Mouse (Mus musculus) limb, embryonic 15.5 days (tissue): ENCODE measurements around the gene H2-DMa. TPM values are rescaled to one million over a fixed set of nuclear protein-coding genes. Genes with fewer than 3 reads are reported as not detected.

Experiments used
- ATAC-seq: fragments of 200-750 bp; cut with Nextera tagmentation; 2 replicates; pipeline ENCODE4 v1.8.0; 2017; ENCODE audit warnings: low read depth, moderate TSS enrichment; ENCODE audit not compliant: insufficient number of reproducible peaks, low FRiP score, low TSS enrichment
- H3K27ac ChIP-seq: fragments of 300-500 bp; sonication (generic); 2 replicates; pipeline ENCODE4 v1.5.1; 2015; ENCODE audit warnings: moderate library complexity, mild to moderate bottlenecking, inconsistent platforms
- H3K27me3 ChIP-seq: fragments of 300-500 bp; sonication (generic); 2 replicates; pipeline ENCODE4 v1.6.1; 2015; ENCODE audit warnings: inconsistent platforms
- H3K36me3 ChIP-seq: fragments of 300-500 bp; sonication (generic); 2 replicates; pipeline ENCODE4 v1.6.1; 2015; ENCODE audit warnings: inconsistent platforms
- H3K4me1 ChIP-seq: fragments of 300-500 bp; sonication (generic); 2 replicates; pipeline ENCODE4 v1.6.1; 2015; ENCODE audit warnings: inconsistent platforms
- H3K4me2 ChIP-seq: fragments of 300-500 bp; sonication (generic); 2 replicates; pipeline ENCODE4 v1.6.1; 2015; ENCODE audit warnings: mild to moderate bottlenecking, inconsistent platforms
- H3K4me3 ChIP-seq: fragments of 300-500 bp; sonication (generic); 2 replicates; pipeline ENCODE4 v1.5.1; 2015; ENCODE audit warnings: mild to moderate bottlenecking, inconsistent platforms
- H3K9ac ChIP-seq: fragments of 300-500 bp; sonication (generic); 2 replicates; pipeline ENCODE4 v1.6.1; 2015; ENCODE audit warnings: inconsistent platforms
- H3K9me3 ChIP-seq: fragments of 300-500 bp; sonication (generic); 2 replicates; pipeline ENCODE4 v1.6.1; 2016; ENCODE audit warnings: inconsistent platforms
- WGBS: fragments of 180-500 bp; shearing (Covaris S2); methylation state at CpG from one replicate; pipeline ENCODE4 v1.1.7; 2015; 5-methylcytosine and 5-hydroxymethylcytosine counted together
- polyA plus RNA-seq: library from polyadenylated mRNA; unstranded; fragments of >200 nt; fragmentation: Nextera tagmentation; extraction: Ambion mirVana; gene quantifications from 2 replicates; pipeline ENCODE4 v1.2.1, GENCODE M21; 2015

The H2-DMa gene
- 13.4 and 15.2 TPM in 2 replicates for polyA plus RNA-seq

- H3K36me3 ChIP-seq = peaks cover 34% of the 10 kb centered on the region
- H3K9me3 ChIP-seq = no peaks in the 10 kb centered on the region
- peak; percentile 80 for ATAC-seq
- peak within 1 kb of the TSS; percentile 85 for H3K9ac ChIP-seq
- WGBS = under 1% methylated on average over 96 of the region's 96 CpGs
- H3K4me1 ChIP-seq = peaks cover 35% of the 10 kb centered on the region
- H3K27me3 ChIP-seq = no peaks in the 10 kb centered on the region
- H3K4me3 ChIP-seq = peak within 1 kb of the TSS; percentile 81
- H3K4me2 ChIP-seq = peak within 1 kb of the TSS; percentile 83
- H3K27ac ChIP-seq = peak within 1 kb of the TSS; percentile 99
These were observed at the start of gene H2-DMa for GRCm38 (mm10) chr17:34119249-34120179. H2-DMa (plus strand) TSS chr17:34119541.

- ATAC-seq = no peak
- Histone ChIP-seq H3K36me3 (no peaks in the 10 kb centered on the region), H3K27ac (no peak overlapping the region), H3K4me3 (no peak overlapping the region), H3K4me1 (0 out of 2 replicates have a peak, but pooled peaks cover 3% of the 10 kb centered on the region), H3K9ac (no peak overlapping the region), H3K9me3 (no peaks in the 10 kb centered on the region), H3K4me2 (no peak overlapping the region), H3K27me3 (peaks cover 21% of the 10 kb centered on the region)
- WGBS = 73% methylated on average over 5 of the region's 5 CpGs
These were observed 47.2 kb upstream of the H2-DMa start for GRCm38 (mm10) chr17:34072091-34072490.

GRCm38 (mm10) chr17:34075271-34075670, 44.1 kb upstream of the H2-DMa start:
- Histone ChIP-seq H3K4me1 (0 out of 2 replicates have a peak, but pooled peaks cover 3% of the 10 kb centered on the region), H3K27me3 (peaks cover 27% of the 10 kb centered on the region), H3K36me3 (no peaks in the 10 kb centered on the region), H3K4me2 (no peak overlapping the region), H3K4me3 (no peak overlapping the region), H3K9ac (no peak overlapping the region), H3K9me3 (no peaks in the 10 kb centered on the region), H3K27ac (no peak overlapping the region)
- 40% methylated on average over 7 of the region's 7 CpGs for WGBS
- ATAC-seq = no peak

- Histone ChIP-seq H3K4me3 (no peak overlapping the region), H3K36me3 (no peaks in the 10 kb centered on the region), H3K4me2 (no peak overlapping the region), H3K27me3 (peaks cover 29% of the 10 kb centered on the region), H3K4me1 (0 out of 2 replicates have a peak, but pooled peaks cover 3% of the 10 kb centered on the region), H3K9ac (no peak overlapping the region), H3K27ac (no peak overlapping the region), H3K9me3 (no peaks in the 10 kb centered on the region)
- whole genome bisulfite sequencing = under 1% methylated on average over 9 of the region's 9 CpGs
- no peak for ATAC-seq
These were observed 41.8 kb upstream of the H2-DMa start for GRCm38 (mm10) chr17:34077549-34077948.

- no peak overlapping the region for H3K9ac ChIP-seq
- H3K9me3 ChIP-seq = no peaks in the 10 kb centered on the region
- no peak overlapping the region for H3K4me3 ChIP-seq
- WGBS = 66% methylated on average over 4 of the region's 4 CpGs
- no peak for ATAC-seq
- H3K4me2 ChIP-seq = no peak overlapping the region
- no peak overlapping the region for H3K27ac ChIP-seq
- peaks cover 33% of the 10 kb centered on the region for H3K27me3 ChIP-seq
- H3K4me1 ChIP-seq = 0 out of 2 replicates have a peak, but pooled peaks cover 3% of the 10 kb centered on the region
- no peaks in the 10 kb centered on the region for H3K36me3 ChIP-seq
These were observed 41.2 kb upstream of the H2-DMa start for GRCm38 (mm10) chr17:34078148-34078547.

- peaks cover 32% of the 10 kb centered on the region for H3K27me3 ChIP-seq
- WGBS = 87% methylated on average over 11 of the region's 11 CpGs
- H3K9ac ChIP-seq = no peak overlapping the region
- H3K27ac ChIP-seq = no peak overlapping the region
- no peaks in the 10 kb centered on the region for H3K36me3 ChIP-seq
- no peak for ATAC-seq
- no peaks in the 10 kb centered on the region for H3K9me3 ChIP-seq
- no peak overlapping the region for H3K4me2 ChIP-seq
- H3K4me3 ChIP-seq = no peak overlapping the region
- 0 out of 2 replicates have a peak, but pooled peaks cover 3% of the 10 kb centered on the region for H3K4me1 ChIP-seq
These were observed 40.3 kb upstream of the H2-DMa start for GRCm38 (mm10) chr17:34079002-34079401.

- Histone ChIP-seq H3K36me3 (no peaks in the 10 kb centered on the region), H3K9me3 (no peaks in the 10 kb centered on the region), H3K27ac (no peak overlapping the region), H3K9ac (no peak overlapping the region), H3K27me3 (peaks cover 28% of the 10 kb centered on the region), H3K4me1 (0 out of 2 replicates have a peak, but pooled peaks cover 3% of the 10 kb centered on the region), H3K4me2 (no peak overlapping the region), H3K4me3 (no peak overlapping the region)
- ATAC-seq = peak; percentile 74
- WGBS = 23% methylated on average over 5 of the region's 5 CpGs
These were observed 39.7 kb upstream of the H2-DMa start for GRCm38 (mm10) chr17:34079621-34080020.

- H3K36me3 ChIP-seq = no peaks in the 10 kb centered on the region
- H3K9ac ChIP-seq = no peak overlapping the region
- no peak overlapping the region for H3K27ac ChIP-seq
- H3K27me3 ChIP-seq = peaks cover 6% of the 10 kb centered on the region; the same call in 1 of the 2 replicates
- no peak for ATAC-seq
- 0 out of 2 replicates have a peak overlapping the region, but pooled peaks have one; percentile 12 for H3K4me2 ChIP-seq
- no peak overlapping the region for H3K4me3 ChIP-seq
- WGBS = 13% methylated on average over 8 of the region's 8 CpGs
- H3K9me3 ChIP-seq = no peaks in the 10 kb centered on the region
- H3K4me1 ChIP-seq = no peaks in the 10 kb centered on the region
These were observed 36.2 kb upstream of the H2-DMa start for GRCm38 (mm10) chr17:34083104-34083503.

GRCm38 (mm10) chr17:34087386-34087785, 32.0 kb upstream of the H2-DMa start:
- H3K9me3 ChIP-seq = no peaks in the 10 kb centered on the region
- 48% methylated on average over 2 of the region's 2 CpGs for WGBS

GRCm38 (mm10) chr17:34088124-34088523, 31.2 kb upstream of the H2-DMa start:
- H3K9ac ChIP-seq = no peak overlapping the region
- ATAC-seq = no peak
- H3K4me1 ChIP-seq = no peaks in the 10 kb centered on the region

More at GRCm38 (mm10) chr17:34087386-34087785, 32.0 kb upstream of the H2-DMa start:
- Histone ChIP-seq H3K36me3 (no peaks in the 10 kb centered on the region), H3K9ac (no peak overlapping the region), H3K4me2 (no peak overlapping the region), H3K4me1 (no peaks in the 10 kb centered on the region), H3K4me3 (no peak overlapping the region), H3K27me3 (peaks cover 4% of the 10 kb centered on the region; the same call in 1 of the 2 replicates), H3K27ac (no peak overlapping the region)
- no peak for ATAC-seq

GRCm38 (mm10) chr17:34090923-34091322, 28.4 kb upstream of the H2-DMa start:
- no peaks in the 10 kb centered on the region for H3K4me1 ChIP-seq
- H3K27ac ChIP-seq = no peak overlapping the region
- no peak for ATAC-seq
- no peaks in the 10 kb centered on the region for H3K36me3 ChIP-seq
- H3K27me3 ChIP-seq = no peaks in the 10 kb centered on the region
- no peak overlapping the region for H3K4me2 ChIP-seq
- WGBS = 56% methylated on average over 7 of the region's 7 CpGs
- no peak overlapping the region for H3K4me3 ChIP-seq
- no peaks in the 10 kb centered on the region for H3K9me3 ChIP-seq
- no peak overlapping the region for H3K9ac ChIP-seq

More at GRCm38 (mm10) chr17:34088124-34088523, 31.2 kb upstream of the H2-DMa start:
- H3K27me3 ChIP-seq = peaks cover under 1% of the 10 kb centered on the region; the same call in 1 of the 2 replicates
- H3K27ac ChIP-seq = no peak overlapping the region
- no peak overlapping the region for H3K4me3 ChIP-seq
- no peak overlapping the region for H3K4me2 ChIP-seq
- no peaks in the 10 kb centered on the region for H3K36me3 ChIP-seq
- 77% methylated on average over 11 of the region's 11 CpGs for WGBS
- no peaks in the 10 kb centered on the region for H3K9me3 ChIP-seq
